Mouse (Mus musculus) kidney, postnatal 0 days (tissue): ENCODE data around the gene Fam155a. TPM values are rescaled to one million over a fixed set of nuclear protein-coding genes. Genes with fewer than 3 reads are reported as not detected.

ENCODE experiments used
- ATAC-seq: fragments of 200-750 bp; cut with Nextera tagmentation; replicated peaks from 2 replicates; pipeline ENCODE4 v1.8.0; 2017; ENCODE audit warnings: low read depth, moderate number of reproducible peaks, moderate TSS enrichment, moderate library complexity; ENCODE audit not compliant: low FRiP score
- DNase-seq: peaks from one replicate; pipeline ENCODE4 v3.0.0-alpha.2; 2016; ENCODE audit warnings: low spot score
- H3K27ac ChIP-seq: fragments of 300-500 bp; sonication (generic); 2 replicates; pipeline ENCODE4 v1.5.1; 2014; ENCODE audit warnings: mild to moderate bottlenecking
- H3K27me3 ChIP-seq: fragments of 300-500 bp; sonication (generic); 2 replicates; pipeline ENCODE4 v1.6.1; 2014; ENCODE audit warnings: low read length, mixed read lengths; ENCODE audit not compliant: insufficient read depth
- H3K36me3 ChIP-seq: fragments of 300-500 bp; sonication (generic); 2 replicates; pipeline ENCODE4 v1.6.1; 2014; ENCODE audit warnings: low read length, mixed read lengths; ENCODE audit not compliant: insufficient read depth
- H3K4me1 ChIP-seq: fragments of 300-500 bp; sonication (generic); replicated peaks from 2 replicates; pipeline ENCODE4 v1.6.1; 2014; ENCODE audit warnings: antibody characterized with exemption, low read length, mixed read lengths; ENCODE audit not compliant: insufficient read depth
- H3K4me2 ChIP-seq: fragments of 300-500 bp; sonication (generic); 2 replicates; pipeline ENCODE4 v1.6.1; 2014; ENCODE audit warnings: mild to moderate bottlenecking, low read length, moderate library complexity, mixed read lengths
- H3K4me3 ChIP-seq: fragments of 300-500 bp; sonication (generic); replicated peaks from 2 replicates; pipeline ENCODE4 v1.5.1; 2014; ENCODE audit warnings: low read depth, low read length
- H3K9ac ChIP-seq: fragments of 300-500 bp; sonication (generic); 2 replicates; pipeline ENCODE4 v1.6.1; 2014; ENCODE audit warnings: low read depth, low read length
- H3K9me3 ChIP-seq: fragments of 300-500 bp; sonication (generic); replicated peaks from 2 replicates; pipeline ENCODE4 v1.6.1; 2016; ENCODE audit warnings: low read length, inconsistent platforms, mixed read lengths
- CTCF ChIP-seq: IDR thresholded peaks from 2 replicates; pipeline ENCODE4 v1.5.1; 2016; ENCODE audit warnings: antibody characterized with exemption, low read depth, mild to moderate bottlenecking, moderate library complexity
- WGBS: fragments of 180-500 bp; shearing (Covaris S2); extraction: QIAGEN DNeasy Blood & Tissue Kit; methylation state at CpG from one replicate; pipeline ENCODE4 v1.1.7; 2014; 5-methylcytosine and 5-hydroxymethylcytosine counted together
- polyA plus RNA-seq: library from polyadenylated mRNA; unstranded; fragments of >200 nt; fragmentation: Nextera tagmentation; extraction: Ambion mirVana; gene quantifications from 2 replicates; pipeline ENCODE4 v1.2.1, GENCODE M21; 2015

The Fam155a gene
- polyA plus RNA-seq, 1 experiment from 2014 or later, result 0.14 TPM

GRCm38 (mm10) chr8:9428846-9429245, 342.1 kb downstream of the Fam155a start:
- DNase-seq, result no peak
- ATAC-seq, result no peak
- WGBS, result 57% methylated on average over 4 of the region's 4 CpGs

GRCm38 (mm10) chr8:9424069-9424468, 346.9 kb downstream of the Fam155a start:
- H3K4me2 ChIP-seq, result no peak overlapping the region
- no peak for ATAC-seq

More at GRCm38 (mm10) chr8:9428846-9429245, 342.1 kb downstream of the Fam155a start:
- Histone ChIP-seq H3K9ac (no peak overlapping the region), H3K4me3 (no peak overlapping the region), H3K27me3 (no peaks in the 10 kb centered on the region), H3K9me3 (no peaks in the 10 kb centered on the region), H3K4me2 (no peak overlapping the region), H3K4me1 (no peaks in the 10 kb centered on the region), H3K27ac (no peak overlapping the region), H3K36me3 (no peaks in the 10 kb centered on the region)
- no peak for TF ChIP-seq CTCF

GRCm38 (mm10) chr8:9423590-9423989, 347.4 kb downstream of the Fam155a start:
- Histone ChIP-seq H3K9me3 (no peaks in the 10 kb centered on the region), H3K4me1 (no peaks in the 10 kb centered on the region), H3K4me2 (no peak overlapping the region), H3K27ac (no peak overlapping the region), H3K27me3 (no peaks in the 10 kb centered on the region), H3K9ac (no peak overlapping the region), H3K4me3 (no peak overlapping the region), H3K36me3 (no peaks in the 10 kb centered on the region)
- DNase-seq (no peak), ATAC-seq (no peak)
- TF ChIP-seq CTCF, result no peak
- 49% methylated on average over 5 of the region's 5 CpGs for WGBS

More at GRCm38 (mm10) chr8:9424069-9424468, 346.9 kb downstream of the Fam155a start:
- no peak overlapping the region for H3K9ac ChIP-seq
- H3K4me1 ChIP-seq, result no peaks in the 10 kb centered on the region
- no peaks in the 10 kb centered on the region for H3K27me3 ChIP-seq
- no peak for TF ChIP-seq CTCF
- no peak overlapping the region for H3K27ac ChIP-seq
- H3K4me3 ChIP-seq, result no peak overlapping the region
- no peaks in the 10 kb centered on the region for H3K9me3 ChIP-seq
- no peak for DNase-seq
- WGBS, result 62% methylated on average over 2 of the region's 2 CpGs
- no peaks in the 10 kb centered on the region for H3K36me3 ChIP-seq

- Histone ChIP-seq H3K9me3 (no peaks in the 10 kb centered on the region), H3K27ac (no peak overlapping the region), H3K9ac (no peak overlapping the region), H3K4me2 (no peak overlapping the region), H3K4me1 (no peaks in the 10 kb centered on the region), H3K27me3 (no peaks in the 10 kb centered on the region), H3K4me3 (no peak overlapping the region), H3K36me3 (no peaks in the 10 kb centered on the region)
- no peak for ATAC-seq
- DNase-seq, result no peak
- no peak for TF ChIP-seq CTCF
- WGBS, result 66% methylated on average over 2 of the region's 2 CpGs
Observed at GRCm38 (mm10) chr8:9423184-9423583, 347.8 kb downstream of the Fam155a start.

GRCm38 (mm10) chr8:9418856-9419800, 351.8 kb downstream of the Fam155a start:
- Histone ChIP-seq H3K36me3 (no peaks in the 10 kb centered on the region), H3K27ac (no peak overlapping the region), H3K9ac (no peak overlapping the region), H3K9me3 (no peaks in the 10 kb centered on the region), H3K4me2 (no peak overlapping the region), H3K27me3 (no peaks in the 10 kb centered on the region), H3K4me1 (no peaks in the 10 kb centered on the region), H3K4me3 (no peak overlapping the region)
- TF ChIP-seq CTCF, result no peak
- no peak for DNase-seq
- 63% methylated on average over 10 of the region's 10 CpGs for WGBS
- ATAC-seq, result no peak

- H3K27ac ChIP-seq, result no peak overlapping the region
- no peak for TF ChIP-seq CTCF
- no peaks in the 10 kb centered on the region for H3K36me3 ChIP-seq
- no peak for ATAC-seq
- no peaks in the 10 kb centered on the region for H3K9me3 ChIP-seq
- H3K27me3 ChIP-seq, result no peaks in the 10 kb centered on the region
- H3K4me2 ChIP-seq, result no peak overlapping the region
- H3K4me1 ChIP-seq, result no peaks in the 10 kb centered on the region
- DNase-seq, result no peak
- no peak overlapping the region for H3K4me3 ChIP-seq
- WGBS, result 88% methylated on average over 9 of the region's 9 CpGs
- no peak overlapping the region for H3K9ac ChIP-seq
Observed at GRCm38 (mm10) chr8:9416189-9416588, 354.8 kb downstream of the Fam155a start.
